Mouse (Mus musculus): ENCODE data around the gene Ctsa. TPM values are rescaled to one million over a fixed set of nuclear protein-coding genes. Genes with fewer than 3 reads are reported as not detected.
"Not testable (repeated sequence)": the region's sequence is repeated elsewhere in the genome, so short reads cannot be mapped to it uniquely, and the experiment has no call there.

Ctsa gene
- polyA plus RNA-seq, 1 experiment from 2014 or later: 82.7 TPM

- Histone ChIP-seq H3K27me3 (no peaks in the 10 kb centered on the region), H3K4me1 (no peaks in the 10 kb centered on the region; the same call in 1 of the 2 replicates), H3K4me3 (no peak overlapping the region), H3K9me3 (replicated peaks) (no peaks in the 10 kb centered on the region), H3K36me3 (ENCODE audit: poor library complexity, severe bottlenecking) (peaks cover 77% of the 10 kb centered on the region), H3K27ac (no peak overlapping the region), H3K4me2 (no peak overlapping the region), H3K9ac (no peak overlapping the region; the same call in 1 of the 2 replicates)
- no peak for ATAC-seq
- 84% methylated on average over 3 of the region's 3 CpGs for WGBS
Measured at GRCm38 (mm10) chr2:164793236-164793635, 39.4 kb upstream of the Ctsa start.

- Histone ChIP-seq H3K4me2 (no peak overlapping the region), H3K9ac (no peak overlapping the region), H3K27ac (no peak overlapping the region), H3K36me3 (ENCODE audit: poor library complexity, severe bottlenecking) (peaks cover 77% of the 10 kb centered on the region), H3K9me3 (replicated peaks) (no peaks in the 10 kb centered on the region), H3K4me3 (no peak overlapping the region), H3K27me3 (no peaks in the 10 kb centered on the region), H3K4me1 (no peaks in the 10 kb centered on the region; the same call in 1 of the 2 replicates)
- WGBS: 94% methylated on average over 2 of the region's 2 CpGs
- ATAC-seq: no peak
Measured at GRCm38 (mm10) chr2:164793772-164794171, 38.9 kb upstream of the Ctsa start.

GRCm38 (mm10) chr2:164794293-164794692 is 38.4 kb upstream of the Ctsa start:
- Histone ChIP-seq H3K36me3 (ENCODE audit: poor library complexity, severe bottlenecking) (peaks cover 79% of the 10 kb centered on the region), H3K27ac (no peak overlapping the region), H3K27me3 (no peaks in the 10 kb centered on the region), H3K4me2 (no peak overlapping the region), H3K4me3 (no peak overlapping the region), H3K9ac (no peak overlapping the region), H3K4me1 (no peaks in the 10 kb centered on the region; the same call in 1 of the 2 replicates), H3K9me3 (replicated peaks) (no peaks in the 10 kb centered on the region)
- 29% methylated on average over 5 of the region's 5 CpGs for WGBS
- peak; percentile 61; the same call in 1 of the 2 replicates for ATAC-seq

DNA sequence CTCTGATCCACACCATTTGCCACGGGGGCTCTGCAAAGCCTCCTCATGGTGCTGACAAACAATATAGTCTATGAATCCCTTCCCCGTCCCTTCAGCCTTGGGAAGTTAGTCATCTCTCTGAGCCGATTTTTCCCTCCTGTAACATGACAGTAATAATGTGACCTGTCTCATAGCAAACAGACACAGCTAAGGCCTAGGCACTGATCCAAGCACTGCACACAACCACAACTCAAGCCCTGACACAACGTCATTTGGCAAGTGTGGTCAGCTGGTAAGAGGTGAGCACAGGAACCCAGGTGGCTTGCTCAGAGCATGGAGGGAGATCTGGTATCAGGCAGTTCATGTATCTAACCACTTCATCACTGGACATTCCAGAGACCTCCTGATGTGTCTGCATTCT is 36.8 kb upstream of the Ctsa start:
- no peak overlapping the region for H3K4me3 ChIP-seq
- H3K27me3 ChIP-seq: no peaks in the 10 kb centered on the region
- H3K9me3 ChIP-seq (replicated peaks): no peaks in the 10 kb centered on the region
- H3K4me2 ChIP-seq: no peak overlapping the region
- no peak overlapping the region for H3K9ac ChIP-seq
- WGBS: 85% methylated on average over 4 of the region's 4 CpGs
- no peak overlapping the region for H3K27ac ChIP-seq
- H3K4me1 ChIP-seq: no peaks in the 10 kb centered on the region; the same call in 1 of the 2 replicates
- ATAC-seq: no peak
- peaks cover 90% of the 10 kb centered on the region for H3K36me3 ChIP-seq (ENCODE audit: poor library complexity, severe bottlenecking)

DNA sequence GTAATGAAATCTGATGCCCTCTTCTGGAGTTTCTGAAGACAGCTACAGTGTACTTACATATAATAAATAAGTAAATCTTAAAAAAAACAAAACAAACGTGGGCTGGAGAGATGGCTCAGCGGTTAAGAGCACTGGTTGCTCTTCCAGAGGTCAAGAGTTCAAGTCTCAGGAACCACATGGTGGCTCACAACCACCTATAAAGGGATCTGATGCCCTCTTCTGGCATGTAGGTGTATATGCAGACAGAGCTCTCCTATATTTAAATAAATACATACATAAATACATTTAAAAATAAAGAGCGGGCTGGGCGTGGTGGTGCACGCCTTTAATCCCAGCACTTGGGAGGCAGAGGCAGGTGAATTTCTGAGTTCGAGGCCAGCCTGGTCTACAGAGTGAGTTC is 34.1 kb upstream of the Ctsa start:
- H3K4me2 ChIP-seq; H3K27ac ChIP-seq; H3K9me3 ChIP-seq (replicated peaks); ATAC-seq; H3K27me3 ChIP-seq; H3K4me3 ChIP-seq; H3K9ac ChIP-seq: not testable (repeated sequence)
- Histone ChIP-seq H3K36me3 (ENCODE audit: poor library complexity, severe bottlenecking) (peaks cover 70% of the 10 kb centered on the region), H3K4me1 (peaks cover 11% of the 10 kb centered on the region)
- WGBS: 86% methylated on average over 6 of the region's 6 CpGs

DNA sequence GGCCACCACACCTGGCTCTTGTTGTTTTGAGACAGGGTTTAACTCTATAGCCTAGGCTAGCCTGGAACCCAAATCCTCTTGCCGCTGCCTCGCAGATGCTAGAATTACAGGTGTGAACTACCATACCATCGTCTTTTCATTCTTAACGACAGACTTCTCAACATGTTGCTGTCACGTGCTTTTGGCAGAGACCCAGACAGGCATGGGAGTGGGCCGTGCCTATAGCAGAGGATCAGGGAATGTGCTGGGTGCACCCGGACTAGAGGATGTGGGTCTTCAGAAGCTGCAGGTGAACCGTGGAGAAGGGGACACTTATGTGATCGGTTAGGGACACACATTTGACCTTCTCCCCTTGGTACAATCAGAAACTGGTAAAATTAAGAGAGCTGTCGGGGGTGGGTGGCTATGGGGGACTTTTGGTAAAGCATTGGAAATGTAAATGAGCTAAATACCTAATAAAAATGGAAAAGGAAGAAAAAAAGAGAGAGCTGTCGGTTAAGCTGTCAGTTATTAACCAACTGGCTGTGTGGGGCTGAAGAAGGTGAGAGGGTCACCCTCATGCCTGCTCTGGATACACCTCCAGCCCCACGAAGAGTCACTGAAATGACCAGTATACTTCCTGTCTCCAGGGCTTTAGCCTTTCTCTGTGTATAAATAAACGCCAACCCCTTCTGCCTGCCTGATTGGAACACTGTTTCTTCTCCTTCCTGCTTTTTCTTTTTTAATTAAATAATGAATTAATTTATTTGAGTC is 32.2 kb upstream of the Ctsa start:
- H3K4me1 ChIP-seq: peaks cover 20% of the 10 kb centered on the region
- no peak for ATAC-seq
- H3K4me3 ChIP-seq: no peak overlapping the region
- H3K36me3 ChIP-seq (ENCODE audit: poor library complexity, severe bottlenecking): peaks cover 59% of the 10 kb centered on the region
- no peak overlapping the region for H3K4me2 ChIP-seq
- H3K9me3 ChIP-seq (replicated peaks): no peaks in the 10 kb centered on the region
- no peak overlapping the region for H3K9ac ChIP-seq
- H3K27ac ChIP-seq: no peak overlapping the region
- H3K27me3 ChIP-seq: no peaks in the 10 kb centered on the region
- WGBS: 92% methylated on average over 13 of the region's 13 CpGs

DNA sequence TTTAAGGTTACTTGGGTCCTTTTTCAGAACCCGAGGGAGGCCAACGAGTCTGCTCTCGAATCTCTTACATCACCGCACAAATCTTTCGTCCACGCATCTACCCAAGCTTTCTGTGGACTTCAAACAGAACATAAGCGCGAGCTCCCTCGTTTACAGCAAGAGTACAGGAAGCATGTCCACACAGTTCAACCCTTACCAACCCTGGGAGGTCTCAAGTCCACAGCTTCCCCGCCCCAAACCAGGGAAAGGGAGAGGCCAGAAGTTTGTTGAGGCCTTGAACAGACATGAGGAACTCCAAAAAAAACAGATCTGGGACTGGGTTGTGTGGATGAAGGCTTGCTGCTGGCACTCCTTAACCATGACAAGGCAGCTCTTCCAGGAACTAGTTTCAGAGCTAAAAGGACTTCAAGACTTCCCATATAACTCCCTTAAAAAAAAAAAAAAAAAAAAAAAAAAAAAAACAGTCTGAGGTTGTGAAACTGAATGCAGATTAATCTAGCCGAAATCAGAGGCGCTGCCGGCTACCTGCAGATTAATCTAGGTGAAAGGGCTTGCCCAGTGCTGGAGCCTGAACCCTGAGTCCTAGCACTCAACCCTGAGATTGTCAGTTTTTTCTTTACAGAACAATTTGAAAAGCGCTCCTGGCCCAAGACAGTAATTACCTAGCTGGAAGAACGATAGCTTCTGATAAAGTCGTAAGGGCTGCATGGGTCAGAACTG is 29.3 kb upstream of the Ctsa start:
- no peak overlapping the region for H3K27ac ChIP-seq
- H3K9ac ChIP-seq: peak overlapping the region; percentile 81
- H3K9me3 ChIP-seq (replicated peaks): no peaks in the 10 kb centered on the region
- H3K4me1 ChIP-seq: peaks cover 33% of the 10 kb centered on the region
- peaks cover 32% of the 10 kb centered on the region for H3K36me3 ChIP-seq (ENCODE audit: poor library complexity, severe bottlenecking)
- H3K4me3 ChIP-seq: peak overlapping the region; percentile 82
- peak overlapping the region; percentile 74 for H3K4me2 ChIP-seq
- WGBS: 95% methylated on average over 16 of the region's 16 CpGs
- H3K27me3 ChIP-seq: no peaks in the 10 kb centered on the region
- no peak for ATAC-seq

- Histone ChIP-seq H3K27ac (no peak overlapping the region), H3K9me3 (replicated peaks) (no peaks in the 10 kb centered on the region), H3K4me1 (peaks cover 33% of the 10 kb centered on the region), H3K4me3 (peak overlapping the region; percentile 82), H3K27me3 (no peaks in the 10 kb centered on the region), H3K4me2 (peak overlapping the region; percentile 74), H3K36me3 (ENCODE audit: poor library complexity, severe bottlenecking) (peaks cover 33% of the 10 kb centered on the region), H3K9ac (peak overlapping the region; percentile 81)
- no peak for ATAC-seq
- WGBS: 67% methylated on average over 1 of the region's 1 CpGs
Measured at GRCm38 (mm10) chr2:164803921-164804313, 28.8 kb upstream of the Ctsa start.

DNA sequence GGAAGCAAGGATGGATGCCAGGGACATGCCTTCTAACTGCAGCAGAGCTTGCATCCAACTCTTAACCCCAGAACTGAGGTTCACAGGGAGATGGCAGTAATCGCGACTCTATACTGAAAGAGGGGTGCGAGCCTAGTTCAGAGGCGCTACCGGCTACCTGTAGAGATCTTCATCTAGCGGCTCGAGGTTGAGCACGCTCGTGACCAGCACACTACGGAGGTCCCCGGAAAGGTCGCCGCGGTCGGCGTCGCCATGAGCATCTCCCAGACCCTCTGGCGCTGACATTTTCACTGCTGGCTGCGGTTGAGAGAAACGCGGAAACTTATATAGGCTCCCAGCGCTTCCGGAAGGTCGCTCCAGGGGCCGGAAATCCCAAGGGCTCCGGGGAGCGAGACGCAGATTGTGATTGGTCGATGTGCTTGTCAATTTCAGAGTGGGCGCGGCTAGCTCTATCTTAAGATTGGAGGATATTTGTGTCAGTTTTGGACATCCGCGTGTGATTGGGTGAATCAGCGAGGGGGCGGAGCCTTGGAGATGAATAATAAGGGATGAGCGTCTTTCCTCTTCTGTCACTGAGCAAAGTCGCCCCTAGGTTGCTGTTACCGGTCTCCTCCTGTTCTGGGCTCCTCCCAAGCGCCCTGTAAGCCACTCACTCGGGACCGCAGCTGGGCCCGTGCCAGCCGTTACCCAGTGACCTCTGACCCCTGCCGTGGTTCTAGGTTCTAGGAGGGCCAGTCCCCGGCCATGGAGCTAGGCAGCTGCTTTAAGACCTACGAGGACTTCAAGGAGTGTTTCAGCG is 27.9 kb upstream of the Ctsa start, which contains the start of the genes Acot8 and Zswim3:
Gene Acot8, minus strand, starts transcription at position 350 of the 799 bp plus-strand sequence.
Gene Zswim3, plus strand, starts transcription at position 566 of the 799 bp plus-strand sequence.
- peak; percentile 97 for ATAC-seq
- WGBS: 0% methylated on average over 47 of the region's 47 CpGs
- H3K9ac ChIP-seq: peak within 1 kb of the TSS; percentile 85
- H3K36me3 ChIP-seq (ENCODE audit: poor library complexity, severe bottlenecking): peaks cover 31% of the 10 kb centered on the region
- H3K4me2 ChIP-seq: peak within 1 kb of the TSS; percentile 84
- no peaks in the 10 kb centered on the region for H3K27me3 ChIP-seq
- no peaks in the 10 kb centered on the region for H3K9me3 ChIP-seq (replicated peaks)
- peak within 1 kb of the TSS; percentile 82 for H3K4me3 ChIP-seq
- H3K27ac ChIP-seq: peak within 1 kb of the TSS; percentile 72
- H3K4me1 ChIP-seq: peaks cover 33% of the 10 kb centered on the region

DNA sequence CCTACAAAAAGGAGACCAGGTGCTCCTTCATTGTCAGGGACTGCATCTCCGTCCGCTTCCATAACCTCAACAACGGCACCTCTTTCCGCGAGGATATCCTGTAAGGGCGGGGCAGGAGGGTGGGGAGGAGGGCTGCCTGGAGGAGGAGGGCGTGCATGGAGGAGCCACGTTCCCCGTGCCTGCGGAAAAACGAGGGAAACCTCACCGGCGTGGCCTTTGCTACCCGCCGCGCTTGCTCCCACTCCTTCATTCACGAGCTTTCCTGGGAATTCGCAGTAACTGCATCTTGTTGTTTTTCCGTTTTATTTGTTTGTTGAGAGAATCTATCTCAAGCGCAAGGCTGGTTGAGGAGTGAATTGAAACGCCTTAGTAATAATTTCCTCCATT is 27.3 kb upstream of the Ctsa start:
- peak overlapping the region; percentile 85 for H3K9ac ChIP-seq
- H3K27ac ChIP-seq: peak overlapping the region; percentile 72
- peaks cover 33% of the 10 kb centered on the region for H3K4me1 ChIP-seq
- H3K36me3 ChIP-seq (ENCODE audit: poor library complexity, severe bottlenecking): peaks cover 25% of the 10 kb centered on the region
- peak; percentile 46; the same call in 1 of the 2 replicates for ATAC-seq
- peak overlapping the region; percentile 84 for H3K4me2 ChIP-seq
- 2% methylated on average over 21 of the region's 21 CpGs for WGBS
- H3K27me3 ChIP-seq: no peaks in the 10 kb centered on the region
- H3K4me3 ChIP-seq: peak overlapping the region; percentile 82
- no peaks in the 10 kb centered on the region for H3K9me3 ChIP-seq (replicated peaks)

DNA sequence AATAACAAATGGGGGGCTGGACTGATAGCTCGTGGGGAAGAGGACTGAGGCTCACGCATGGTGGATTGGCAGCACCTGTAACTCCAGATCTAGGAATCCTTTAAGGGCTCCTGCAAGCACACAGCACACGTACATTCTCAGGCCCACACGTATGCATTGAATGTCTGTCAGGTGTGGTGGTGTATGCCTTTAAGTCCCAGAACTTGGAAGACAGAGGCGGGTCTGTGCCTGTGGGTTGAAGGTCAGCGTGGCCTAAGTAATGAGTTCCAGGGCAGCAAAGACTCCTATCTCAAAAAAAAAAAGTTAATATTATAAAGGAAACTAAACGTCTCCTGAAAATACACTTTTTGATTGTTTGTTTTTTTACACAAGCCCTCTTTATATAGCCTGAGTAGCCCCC is 26.1 kb upstream of the Ctsa start:
- Histone ChIP-seq H3K27ac (no peak overlapping the region), H3K4me3 (no peak overlapping the region), H3K4me1 (peaks cover 33% of the 10 kb centered on the region), H3K36me3 (ENCODE audit: poor library complexity, severe bottlenecking) (peaks cover 12% of the 10 kb centered on the region), H3K4me2 (no peak overlapping the region), H3K9me3 (replicated peaks) (no peaks in the 10 kb centered on the region), H3K9ac (no peak overlapping the region), H3K27me3 (no peaks in the 10 kb centered on the region)
- no peak for ATAC-seq
- WGBS: 89% methylated on average over 7 of the region's 7 CpGs

- Histone ChIP-seq H3K4me2 (no peak overlapping the region), H3K4me3 (no peak overlapping the region), H3K36me3 (ENCODE audit: poor library complexity, severe bottlenecking) (peaks cover 10% of the 10 kb centered on the region), H3K4me1 (no peaks in the 10 kb centered on the region), H3K27ac (no peak overlapping the region), H3K9ac (no peak overlapping the region), H3K9me3 (replicated peaks) (no peaks in the 10 kb centered on the region), H3K27me3 (no peaks in the 10 kb centered on the region)
- no peak for ATAC-seq
- 70% methylated on average over 2 of the region's 2 CpGs for WGBS
Measured at GRCm38 (mm10) chr2:164813557-164813956, 19.1 kb upstream of the Ctsa start.

All from forebrain, embryonic 13.5 days (tissue).